Mouse (Mus musculus) brain, embryonic 14.5 days (tissue): Measurements from ENCODE around the gene Armcx4.

ENCODE experiments used
- CTCF ChIP-seq: fragments of 200-500 bp; IDR thresholded peaks from 2 replicates; pipeline ENCODE4 v1.5.1; 2012; ENCODE audit warnings: inconsistent platforms, mild to moderate bottlenecking, moderate library complexity, borderline replicate concordance; ENCODE audit not compliant: insufficient read depth, insufficient read length; ENCODE audit errors: extremely low read depth
- POLR2A ChIP-seq: fragments of 200-500 bp; IDR thresholded peaks from 2 replicates; pipeline ENCODE4 v1.6.1; 2012; ENCODE audit warnings: mild to moderate bottlenecking, inconsistent platforms, borderline replicate concordance; ENCODE audit not compliant: poor library complexity, insufficient read depth, insufficient read length, severe bottlenecking; ENCODE audit errors: extremely low read depth

DNA sequence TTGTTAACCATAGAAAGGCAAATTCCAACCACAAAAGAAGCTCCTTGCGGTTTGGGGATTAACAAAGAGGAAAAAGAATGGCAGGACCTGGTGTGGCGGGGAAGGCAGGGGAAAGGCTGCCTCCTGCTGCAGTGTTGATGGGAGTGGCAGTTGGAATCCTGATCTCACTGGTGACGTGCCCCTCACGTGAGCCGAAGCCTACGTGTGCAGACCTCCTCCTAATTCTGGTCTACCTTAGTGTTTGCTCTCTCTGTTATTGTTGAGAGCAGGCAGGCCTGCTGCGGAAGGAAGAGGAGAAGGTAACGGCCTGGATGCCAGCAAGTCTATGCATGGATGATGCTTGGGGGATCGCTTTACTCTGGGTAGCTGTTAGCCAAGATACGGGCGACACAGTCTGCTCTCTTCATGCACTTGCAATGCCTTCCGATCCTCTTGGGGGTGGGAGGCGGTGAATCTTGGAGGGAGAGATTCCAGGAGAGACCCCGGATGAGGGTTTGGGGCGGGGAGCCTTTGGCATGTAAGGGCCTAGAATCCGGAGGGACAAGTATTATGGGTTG is 31.5 kb downstream of the Armcx4 start, which contains the start of gene Armcx1:
- TF ChIP-seq CTCF (no peak), POLR2A (peak; percentile 79; the same call in 1 of the 2 replicates)
